Mouse (Mus musculus) thymus, postnatal 14 days (tissue): ENCODE measurements around the gene Aimp2.

Source experiments
- DNase-seq: peaks from one replicate; pipeline ENCODE4 v3.0.0; 2021

Aimp2 gene

GRCm38 (mm10) chr5:143897635-143898330 lies 11.9 kb downstream of the Aimp2 start, which contains the start of gene Ankrd61:
Ankrd61 (minus strand) TSS chr5:143897685.
- DNase-seq, result no peak

GRCm38 (mm10) chr5:143893396-143893795 lies 16.3 kb downstream of the Aimp2 start:
- DNase-seq, result no peak

- DNase-seq, result no peak
Observed at GRCm38 (mm10) chr5:143892255-143892886, 17.3 kb downstream of the Aimp2 start.

GRCm38 (mm10) chr5:143890741-143891140 lies 18.9 kb downstream of the Aimp2 start:
- no peak for DNase-seq

- DNase-seq, result no peak
Observed at GRCm38 (mm10) chr5:143885274-143885673, 24.4 kb downstream of the Aimp2 start.

- no peak for DNase-seq
Observed at GRCm38 (mm10) chr5:143874571-143874970, 35.1 kb downstream of the Aimp2 start.

GRCm38 (mm10) chr5:143871547-143872169 lies 38.0 kb downstream of the Aimp2 start:
- DNase-seq, result no peak
